Mouse (Mus musculus) hindbrain, embryonic 10.5 days (tissue): ENCODE data around the gene Rapgefl1. TPM values are rescaled to one million over a fixed set of nuclear protein-coding genes. Genes with fewer than 3 reads are reported as not detected.

Experiments
- DNase-seq: peaks from one replicate; pipeline ENCODE4 v3.0.0-alpha.2; 2017; ENCODE audit warnings: low spot score
- H3K27ac ChIP-seq: fragments of 300-500 bp; sonication (generic); 2 replicates; pipeline ENCODE4 v1.5.1; 2016; ENCODE audit warnings: mild to moderate bottlenecking, moderate library complexity
- H3K27me3 ChIP-seq: fragments of 300-500 bp; sonication (generic); 2 replicates; pipeline ENCODE4 v1.6.1; 2016; ENCODE audit warnings: mild to moderate bottlenecking; ENCODE audit not compliant: poor library complexity, insufficient read depth, severe bottlenecking
- H3K36me3 ChIP-seq: fragments of 300-500 bp; sonication (generic); 2 replicates; pipeline ENCODE4 v1.6.1; 2016; ENCODE audit warnings: mild to moderate bottlenecking, moderate library complexity
- H3K4me1 ChIP-seq: fragments of 300-500 bp; sonication (generic); replicated peaks from 2 replicates; pipeline ENCODE4 v1.6.1; 2016; ENCODE audit warnings: mild to moderate bottlenecking
- H3K4me3 ChIP-seq: fragments of 300-500 bp; sonication (generic); 2 replicates; pipeline ENCODE4 v1.5.1; 2016; ENCODE audit warnings: mild to moderate bottlenecking, moderate library complexity
- H3K9me3 ChIP-seq: fragments of 300-500 bp; sonication (generic); 2 replicates; pipeline ENCODE4 v1.6.1; 2016; ENCODE audit warnings: mild to moderate bottlenecking, moderate library complexity
- WGBS: fragments of 180-500 bp; shearing (Covaris S2); methylation state at CpG from one replicate; pipeline ENCODE4 v1.1.7; 2016; 5-methylcytosine and 5-hydroxymethylcytosine counted together
- polyA plus RNA-seq: library from polyadenylated mRNA; unstranded; fragments of >200 nt; fragmentation: Nextera tagmentation; extraction: Ambion mirVana; gene quantifications from 2 replicates; pipeline ENCODE4 v1.2.1, GENCODE M21; 2016

Rapgefl1 gene
- polyA plus RNA-seq, 1 experiment from 2014 or later, result 2.2 TPM

GRCm38 (mm10) chr11:98850100-98851093 is 13.8 kb downstream of the Rapgefl1 start:
- peaks cover 41% of the 10 kb centered on the region for H3K27me3 ChIP-seq
- 59% methylated on average over 26 of the region's 26 CpGs for WGBS
- peak overlapping the region; percentile 77 for H3K27ac ChIP-seq
- DNase-seq, result peak; percentile 61
- H3K36me3 ChIP-seq, result no peaks in the 10 kb centered on the region
- peaks cover 45% of the 10 kb centered on the region for H3K4me1 ChIP-seq
- peak overlapping the region; percentile 26 for H3K4me3 ChIP-seq
- no peaks in the 10 kb centered on the region for H3K9me3 ChIP-seq

- Histone ChIP-seq H3K4me1 (peaks cover 39% of the 10 kb centered on the region), H3K36me3 (no peaks in the 10 kb centered on the region), H3K4me3 (no peak overlapping the region), H3K9me3 (no peaks in the 10 kb centered on the region), H3K27ac (no peak overlapping the region), H3K27me3 (peaks cover 31% of the 10 kb centered on the region)
- 93% methylated on average over 8 of the region's 8 CpGs for WGBS
- DNase-seq, result no peak
These were observed 17.5 kb downstream of the Rapgefl1 start for GRCm38 (mm10) chr11:98854116-98854515.

GRCm38 (mm10) chr11:98854659-98855058 is 18.1 kb downstream of the Rapgefl1 start:
- Histone ChIP-seq H3K27ac (no peak overlapping the region), H3K4me3 (no peak overlapping the region), H3K27me3 (peaks cover 25% of the 10 kb centered on the region; the same call in 1 of the 2 replicates), H3K4me1 (peaks cover 33% of the 10 kb centered on the region), H3K9me3 (no peaks in the 10 kb centered on the region), H3K36me3 (no peaks in the 10 kb centered on the region)
- no peak for DNase-seq
- WGBS, result 96% methylated on average over 2 of the region's 2 CpGs

GRCm38 (mm10) chr11:98858759-98859731 is 22.5 kb downstream of the Rapgefl1 start:
- H3K4me1 ChIP-seq, result peaks cover 15% of the 10 kb centered on the region
- DNase-seq, result peak; percentile 88
- H3K36me3 ChIP-seq, result no peaks in the 10 kb centered on the region
- H3K9me3 ChIP-seq, result no peaks in the 10 kb centered on the region
- whole genome bisulfite sequencing, result 35% methylated on average over 14 of the region's 14 CpGs
- no peaks in the 10 kb centered on the region for H3K27me3 ChIP-seq
- H3K27ac ChIP-seq, result 0 out of 2 replicates have a peak overlapping the region, but pooled peaks have one; percentile 25
- no peak overlapping the region for H3K4me3 ChIP-seq

- peak; percentile 95 for DNase-seq
- Histone ChIP-seq H3K9me3 (no peaks in the 10 kb centered on the region), H3K27ac (peak within 1 kb of the TSS; percentile 95), H3K4me3 (peak within 1 kb of the TSS; percentile 71), H3K36me3 (peaks cover 24% of the 10 kb centered on the region), H3K27me3 (no peaks in the 10 kb centered on the region), H3K4me1 (peaks cover 32% of the 10 kb centered on the region)
- WGBS, result 6% methylated on average over 41 of the region's 41 CpGs
These were observed 26.6 kb downstream of the Rapgefl1 start, which contains the start of gene Wipf2 for GRCm38 (mm10) chr11:98863028-98863750. TSS of gene Wipf2 (plus strand) at chr11:98863638.

GRCm38 (mm10) chr11:98863751-98864429 is 27.3 kb downstream of the Rapgefl1 start:
- peak overlapping the region; percentile 95 for H3K27ac ChIP-seq
- peaks cover 32% of the 10 kb centered on the region for H3K4me1 ChIP-seq
- peak; percentile 82 for DNase-seq
- H3K27me3 ChIP-seq, result no peaks in the 10 kb centered on the region
- H3K36me3 ChIP-seq, result peaks cover 31% of the 10 kb centered on the region
- WGBS, result under 1% methylated on average over 39 of the region's 39 CpGs
- H3K4me3 ChIP-seq, result peak overlapping the region; percentile 71
- H3K9me3 ChIP-seq, result no peaks in the 10 kb centered on the region

GRCm38 (mm10) chr11:98867293-98867692 is 30.7 kb downstream of the Rapgefl1 start:
- WGBS, result 45% methylated on average over 12 of the region's 12 CpGs
- Histone ChIP-seq H3K4me1 (peaks cover 33% of the 10 kb centered on the region), H3K27me3 (no peaks in the 10 kb centered on the region), H3K36me3 (peaks cover 64% of the 10 kb centered on the region), H3K27ac (peak overlapping the region; percentile 46; the same call in 1 of the 2 replicates), H3K9me3 (no peaks in the 10 kb centered on the region), H3K4me3 (no peak overlapping the region)
- DNase-seq, result peak; percentile 51

GRCm38 (mm10) chr11:98869906-98870305 is 33.3 kb downstream of the Rapgefl1 start:
- no peaks in the 10 kb centered on the region for H3K27me3 ChIP-seq
- H3K4me1 ChIP-seq, result peaks cover 13% of the 10 kb centered on the region
- H3K4me3 ChIP-seq, result no peak overlapping the region
- H3K36me3 ChIP-seq, result peaks cover 87% of the 10 kb centered on the region
- 94% methylated on average over 8 of the region's 8 CpGs for WGBS
- no peak for DNase-seq
- H3K9me3 ChIP-seq, result no peaks in the 10 kb centered on the region
- H3K27ac ChIP-seq, result no peak overlapping the region

- peaks cover 96% of the 10 kb centered on the region for H3K36me3 ChIP-seq
- H3K9me3 ChIP-seq, result no peaks in the 10 kb centered on the region
- H3K27ac ChIP-seq, result no peak overlapping the region
- peaks cover 13% of the 10 kb centered on the region for H3K4me1 ChIP-seq
- no peak for DNase-seq
- whole genome bisulfite sequencing, result 79% methylated on average over 5 of the region's 5 CpGs
- H3K27me3 ChIP-seq, result no peaks in the 10 kb centered on the region
- no peak overlapping the region for H3K4me3 ChIP-seq
These were observed 34.2 kb downstream of the Rapgefl1 start for GRCm38 (mm10) chr11:98870791-98871190.

GRCm38 (mm10) chr11:98871416-98871815 is 34.8 kb downstream of the Rapgefl1 start:
- no peak overlapping the region for H3K27ac ChIP-seq
- H3K4me3 ChIP-seq, result no peak overlapping the region
- H3K36me3 ChIP-seq, result peaks cover 91% of the 10 kb centered on the region
- H3K4me1 ChIP-seq, result peaks cover 13% of the 10 kb centered on the region
- no peaks in the 10 kb centered on the region for H3K27me3 ChIP-seq
- no peaks in the 10 kb centered on the region for H3K9me3 ChIP-seq
- no peak for DNase-seq
- 73% methylated on average over 4 of the region's 4 CpGs for WGBS

- DNase-seq, result no peak
- H3K27me3 ChIP-seq, result no peaks in the 10 kb centered on the region
- H3K9me3 ChIP-seq, result no peaks in the 10 kb centered on the region
- H3K4me1 ChIP-seq, result peaks cover 13% of the 10 kb centered on the region
- no peak overlapping the region for H3K4me3 ChIP-seq
- no peak overlapping the region for H3K27ac ChIP-seq
- H3K36me3 ChIP-seq, result peaks cover 85% of the 10 kb centered on the region
- WGBS, result 77% methylated on average over 4 of the region's 4 CpGs
These were observed 35.5 kb downstream of the Rapgefl1 start for GRCm38 (mm10) chr11:98872040-98872439.
